Mouse (Mus musculus): Measurements from ENCODE around the gene Rarb. TPM values are rescaled to one million over a fixed set of nuclear protein-coding genes. Genes with fewer than 3 reads are reported as not detected.

Gene Rarb
- total and polyA plus RNA-seq, 2 experiments from 2014 or later: 8.5 to 14.4 TPM

DNA sequence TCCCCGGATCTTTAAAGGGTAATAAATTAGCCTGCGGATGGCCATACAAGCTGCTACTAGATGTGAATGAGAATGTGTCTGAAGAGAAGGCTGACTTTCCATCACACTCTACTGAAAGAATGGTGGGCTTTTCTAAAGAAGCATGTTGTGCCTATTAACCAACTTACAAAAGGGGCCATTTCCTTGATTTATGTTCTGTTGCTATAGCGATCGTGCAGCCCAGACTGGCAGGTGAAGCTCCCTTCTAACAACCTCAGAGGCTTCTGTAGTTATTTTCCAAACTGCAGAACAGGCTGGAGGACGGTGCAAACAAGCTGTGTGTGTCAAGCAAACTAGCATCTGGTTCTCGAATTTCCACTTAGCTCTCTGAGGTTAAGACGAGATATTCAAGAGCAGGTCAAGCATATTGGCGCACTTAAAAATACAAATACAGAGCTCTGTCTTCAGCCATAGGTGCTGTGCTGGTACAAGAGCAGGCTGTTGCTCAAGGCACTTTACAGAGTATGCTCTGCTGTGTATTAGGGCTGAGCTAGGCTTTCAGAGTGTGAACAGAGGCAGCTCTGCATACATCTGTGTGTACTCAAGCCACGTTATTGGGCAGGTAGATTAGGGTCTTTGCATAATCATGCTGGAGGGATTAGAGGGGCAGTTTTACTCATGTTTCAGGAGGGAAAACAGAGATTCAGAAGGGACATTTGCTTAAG, 85.2 kb downstream of the Rarb start:
- Histone ChIP-seq H3K4me2 (ENCODE audit: low read depth, low read length) (no peak overlapping the region), H3K4me3 (ENCODE audit: low read depth, low read length) (no peak overlapping the region), H3K9ac (replicated peaks; ENCODE audit: low read depth, low read length) (no peak overlapping the region), H3K36me3 (replicated peaks; ENCODE audit: control insufficient read depth, insufficient read depth, low read length) (no peaks in the 10 kb centered on the region), H3K27me3 (ENCODE audit: control insufficient read depth, insufficient read depth, low read length) (no peaks in the 10 kb centered on the region), H3K9me3 (replicated peaks; ENCODE audit: control insufficient read depth, low read length) (no peaks in the 10 kb centered on the region), H3K4me1 (ENCODE audit: control insufficient read depth, insufficient read depth) (peaks cover 13% of the 10 kb centered on the region), H3K27ac (ENCODE audit: low read depth) (no peak overlapping the region)
- 59% methylated on average over 9 of the region's 9 CpGs for WGBS
- TF ChIP-seq EP300 (IDR thresholded peaks at IDR 0.05; ENCODE audit: low read depth) (no peak), CTCF (IDR thresholded peaks at IDR 0.05; ENCODE audit: low read depth) (no peak)
- ATAC-seq (ENCODE audit: insufficient read depth, low read depth): no peak
- no peak for DNase-seq (ENCODE audit: low spot score)

DNA sequence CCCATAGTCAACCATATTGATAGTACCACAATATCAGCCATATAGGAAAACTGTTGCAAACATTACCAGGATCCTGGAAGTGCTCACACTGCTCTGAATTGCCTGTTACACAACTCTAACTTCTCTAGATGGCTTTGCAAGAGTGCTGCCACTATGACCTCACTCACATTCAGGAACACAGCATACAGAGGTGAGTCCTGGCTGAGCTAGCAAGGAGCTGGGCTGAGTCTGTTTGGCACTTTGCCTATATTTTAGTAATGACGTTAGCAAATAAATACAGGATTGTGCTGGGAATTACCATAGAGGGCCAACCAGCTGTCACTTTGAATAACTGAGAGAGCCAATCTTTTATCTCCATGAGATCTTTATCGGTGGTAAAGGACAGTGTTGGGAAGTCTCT, 86.9 kb downstream of the Rarb start:
- DNase-seq (ENCODE audit: low spot score) (no peak), ATAC-seq (ENCODE audit: insufficient read depth, low read depth) (no peak)
- Histone ChIP-seq H3K4me2 (ENCODE audit: low read depth, low read length) (no peak overlapping the region), H3K27me3 (ENCODE audit: control insufficient read depth, insufficient read depth, low read length) (no peaks in the 10 kb centered on the region), H3K4me1 (ENCODE audit: control insufficient read depth, insufficient read depth) (peaks cover 13% of the 10 kb centered on the region), H3K36me3 (replicated peaks; ENCODE audit: control insufficient read depth, insufficient read depth, low read length) (no peaks in the 10 kb centered on the region), H3K9ac (replicated peaks; ENCODE audit: low read depth, low read length) (no peak overlapping the region), H3K4me3 (ENCODE audit: low read depth, low read length) (no peak overlapping the region), H3K27ac (ENCODE audit: low read depth) (no peak overlapping the region), H3K9me3 (replicated peaks; ENCODE audit: control insufficient read depth, low read length) (no peaks in the 10 kb centered on the region)
- 54% methylated on average over 2 of the region's 2 CpGs for WGBS
- TF ChIP-seq EP300 (IDR thresholded peaks at IDR 0.05; ENCODE audit: low read depth) (no peak), CTCF (IDR thresholded peaks at IDR 0.05; ENCODE audit: low read depth) (no peak)

GRCm38 (mm10) chr14:16728175-16728838, 90.6 kb downstream of the Rarb start:
- Histone ChIP-seq H3K36me3 (replicated peaks; ENCODE audit: control insufficient read depth, insufficient read depth, low read length) (no peaks in the 10 kb centered on the region), H3K27ac (ENCODE audit: low read depth) (no peak overlapping the region), H3K27me3 (ENCODE audit: control insufficient read depth, insufficient read depth, low read length) (no peaks in the 10 kb centered on the region), H3K9ac (replicated peaks; ENCODE audit: low read depth, low read length) (no peak overlapping the region), H3K4me1 (ENCODE audit: control insufficient read depth, insufficient read depth) (no peaks in the 10 kb centered on the region), H3K4me3 (ENCODE audit: low read depth, low read length) (no peak overlapping the region), H3K4me2 (ENCODE audit: low read depth, low read length) (no peak overlapping the region), H3K9me3 (replicated peaks; ENCODE audit: control insufficient read depth, low read length) (no peaks in the 10 kb centered on the region)
- WGBS: 84% methylated on average over 2 of the region's 2 CpGs
- no peak for ATAC-seq (ENCODE audit: insufficient read depth, low read depth)
- no peak for DNase-seq (ENCODE audit: low spot score)
- TF ChIP-seq EP300 (IDR thresholded peaks at IDR 0.05; ENCODE audit: low read depth): no peak
- TF ChIP-seq CTCF (IDR thresholded peaks at IDR 0.05; ENCODE audit: low read depth): no peak

DNA sequence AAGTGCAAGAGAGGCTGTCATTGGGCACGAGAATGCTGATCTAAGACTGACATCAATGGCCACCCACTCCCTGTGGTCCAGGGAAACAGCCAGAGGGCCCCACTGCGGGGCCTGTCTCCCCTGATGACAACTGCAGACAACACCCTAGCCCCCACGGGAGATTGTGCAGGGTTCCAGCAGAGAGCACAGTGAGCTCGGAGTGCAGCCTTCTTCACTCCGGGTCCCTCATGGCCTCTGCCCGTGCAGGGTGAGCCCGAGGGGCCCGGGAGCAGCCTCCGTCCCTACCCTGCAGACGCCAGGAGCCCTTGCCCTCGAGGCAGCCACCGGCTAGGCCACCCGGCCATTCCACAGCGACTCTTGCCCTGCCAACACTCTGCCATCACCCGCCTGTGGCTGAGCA, 95.0 kb downstream of the Rarb start:
- H3K27ac ChIP-seq (ENCODE audit: low read depth): no peak overlapping the region
- DNase-seq (ENCODE audit: low spot score): no peak
- no peak overlapping the region for H3K4me3 ChIP-seq (ENCODE audit: low read depth, low read length)
- H3K9me3 ChIP-seq (replicated peaks; ENCODE audit: control insufficient read depth, low read length): no peaks in the 10 kb centered on the region
- WGBS: 75% methylated on average over 15 of the region's 15 CpGs
- no peak for ATAC-seq (ENCODE audit: insufficient read depth, low read depth)
- H3K27me3 ChIP-seq (ENCODE audit: control insufficient read depth, insufficient read depth, low read length): no peaks in the 10 kb centered on the region
- no peak for TF ChIP-seq EP300 (IDR thresholded peaks at IDR 0.05; ENCODE audit: low read depth)
- TF ChIP-seq CTCF (IDR thresholded peaks at IDR 0.05; ENCODE audit: low read depth): no peak
- no peak overlapping the region for H3K4me2 ChIP-seq (ENCODE audit: low read depth, low read length)
- H3K4me1 ChIP-seq (ENCODE audit: control insufficient read depth, insufficient read depth): no peaks in the 10 kb centered on the region
- no peak overlapping the region for H3K9ac ChIP-seq (replicated peaks; ENCODE audit: low read depth, low read length)
- no peaks in the 10 kb centered on the region for H3K36me3 ChIP-seq (replicated peaks; ENCODE audit: control insufficient read depth, insufficient read depth, low read length)

- TF ChIP-seq CTCF (IDR thresholded peaks at IDR 0.05; ENCODE audit: low read depth) (no peak), EP300 (IDR thresholded peaks at IDR 0.05; ENCODE audit: low read depth) (no peak)
- H3K27ac ChIP-seq (ENCODE audit: low read depth): no peak overlapping the region
Measured at GRCm38 (mm10) chr14:16717821-16718220, 101.1 kb downstream of the Rarb start.

More at GRCm38 (mm10) chr14:16717821-16718220, 101.1 kb downstream of the Rarb start:
- Histone ChIP-seq H3K4me1 (ENCODE audit: control insufficient read depth, insufficient read depth) (peaks cover 13% of the 10 kb centered on the region), H3K9ac (replicated peaks; ENCODE audit: low read depth, low read length) (no peak overlapping the region), H3K9me3 (replicated peaks; ENCODE audit: control insufficient read depth, low read length) (no peaks in the 10 kb centered on the region), H3K4me2 (ENCODE audit: low read depth, low read length) (no peak overlapping the region), H3K4me3 (ENCODE audit: low read depth, low read length) (no peak overlapping the region), H3K36me3 (replicated peaks; ENCODE audit: control insufficient read depth, insufficient read depth, low read length) (no peaks in the 10 kb centered on the region), H3K27me3 (ENCODE audit: control insufficient read depth, insufficient read depth, low read length) (no peaks in the 10 kb centered on the region)
- 59% methylated on average over 3 of the region's 3 CpGs for whole genome bisulfite sequencing
- DNase-seq (ENCODE audit: low spot score) (no peak), ATAC-seq (ENCODE audit: insufficient read depth, low read depth) (no peak)

All from heart, postnatal 0 days (tissue).